Mouse (Mus musculus): ENCODE results near the gene Itih5. TPM values are rescaled to one million over a fixed set of nuclear protein-coding genes. Genes with fewer than 3 reads are reported as not detected.

The Itih5 gene
- polyA plus RNA-seq, 1 experiment from 2014 or later: 8.6 TPM

DNA sequence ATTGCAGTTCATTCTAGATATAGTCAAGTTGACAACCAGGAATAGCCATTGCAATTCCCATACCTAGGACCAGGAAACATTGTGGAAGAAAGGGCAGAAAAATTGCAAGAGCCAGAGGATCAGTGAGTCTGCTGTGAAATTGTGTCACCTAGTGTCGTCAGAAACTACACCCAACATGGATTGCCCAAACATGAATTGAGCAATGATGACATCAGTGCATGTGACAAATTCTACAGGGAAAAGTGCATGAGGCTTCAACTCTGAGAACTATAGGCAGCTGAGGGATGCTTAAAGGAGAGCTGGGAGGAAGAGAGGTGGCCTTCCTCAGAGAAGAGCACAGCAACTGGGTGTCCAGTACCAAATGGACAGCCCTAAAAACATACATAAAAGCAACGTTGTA is 16.1 kb upstream of the Itih5 start:
- Histone ChIP-seq H3K9me3 (no peaks in the 10 kb centered on the region), H3K4me1 (no peaks in the 10 kb centered on the region), H3K4me2 (replicated peaks) (no peak overlapping the region), H3K27ac (replicated peaks) (no peak overlapping the region), H3K4me3 (no peak overlapping the region), H3K27me3 (peaks cover 11% of the 10 kb centered on the region), H3K36me3 (no peaks in the 10 kb centered on the region), H3K9ac (replicated peaks) (no peak overlapping the region)
- 77% methylated on average over 2 of the region's 2 CpGs for WGBS
- ATAC-seq (ENCODE audit: low FRiP score, low read depth): no peak

DNA sequence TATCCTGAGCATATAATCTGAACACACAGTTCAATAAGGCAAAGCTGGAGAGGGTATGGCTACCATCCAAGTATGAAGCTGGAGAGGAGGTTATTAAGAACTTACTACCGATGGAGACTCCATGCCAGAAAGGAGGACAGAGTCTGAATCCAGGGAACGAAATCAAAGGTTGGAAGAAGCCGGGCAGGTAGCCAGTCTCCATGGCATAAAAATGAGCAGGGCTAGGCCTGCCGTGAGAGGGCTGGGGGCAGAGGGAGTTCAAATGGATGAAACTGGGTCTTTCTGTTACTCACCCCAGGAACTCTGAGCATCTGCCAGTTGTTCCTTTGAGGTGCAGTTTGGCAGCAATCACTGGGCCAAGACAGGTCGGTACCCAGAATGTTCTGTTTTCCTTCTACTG is 12.9 kb upstream of the Itih5 start:
- peaks cover 11% of the 10 kb centered on the region for H3K27me3 ChIP-seq
- H3K36me3 ChIP-seq: no peaks in the 10 kb centered on the region
- ATAC-seq (ENCODE audit: low FRiP score, low read depth): no peak
- no peak overlapping the region for H3K27ac ChIP-seq (replicated peaks)
- H3K4me3 ChIP-seq: no peak overlapping the region
- no peak overlapping the region for H3K4me2 ChIP-seq (replicated peaks)
- no peaks in the 10 kb centered on the region for H3K9me3 ChIP-seq
- WGBS: 85% methylated on average over 5 of the region's 5 CpGs
- H3K4me1 ChIP-seq: no peaks in the 10 kb centered on the region
- no peak overlapping the region for H3K9ac ChIP-seq (replicated peaks)

GRCm38 (mm10) chr2:10142472-10143454 is 10.6 kb upstream of the Itih5 start:
- Histone ChIP-seq H3K4me2 (replicated peaks) (no peak overlapping the region), H3K4me3 (no peak overlapping the region), H3K9ac (replicated peaks) (no peak overlapping the region), H3K36me3 (no peaks in the 10 kb centered on the region), H3K27me3 (peaks cover 11% of the 10 kb centered on the region), H3K27ac (replicated peaks) (no peak overlapping the region), H3K4me1 (no peaks in the 10 kb centered on the region), H3K9me3 (no peaks in the 10 kb centered on the region)
- peak; percentile 84 for ATAC-seq (ENCODE audit: low FRiP score, low read depth)
- 31% methylated on average over 8 of the region's 8 CpGs for WGBS

- no peaks in the 10 kb centered on the region for H3K36me3 ChIP-seq
- H3K4me2 ChIP-seq (replicated peaks): no peak overlapping the region
- H3K4me3 ChIP-seq: no peak overlapping the region
- H3K27ac ChIP-seq (replicated peaks): no peak overlapping the region
- H3K9me3 ChIP-seq: no peaks in the 10 kb centered on the region
- 71% methylated on average over 6 of the region's 6 CpGs for WGBS
- no peak for ATAC-seq (ENCODE audit: low FRiP score, low read depth)
- H3K9ac ChIP-seq (replicated peaks): no peak overlapping the region
- H3K27me3 ChIP-seq: peaks cover 9% of the 10 kb centered on the region
- no peaks in the 10 kb centered on the region for H3K4me1 ChIP-seq
Observed at GRCm38 (mm10) chr2:10145514-10145913, 7.9 kb upstream of the Itih5 start.

- no peak for ATAC-seq (ENCODE audit: low FRiP score, low read depth)
- Histone ChIP-seq H3K36me3 (no peaks in the 10 kb centered on the region), H3K27ac (replicated peaks) (no peak overlapping the region), H3K4me1 (no peaks in the 10 kb centered on the region), H3K9ac (replicated peaks) (no peak overlapping the region), H3K9me3 (no peaks in the 10 kb centered on the region), H3K4me3 (no peak overlapping the region), H3K27me3 (0 out of 2 replicates have a peak, but pooled peaks cover 3% of the 10 kb centered on the region), H3K4me2 (replicated peaks) (no peak overlapping the region)
- 80% methylated on average over 8 of the region's 8 CpGs for WGBS
Observed at GRCm38 (mm10) chr2:10147176-10147575, 6.2 kb upstream of the Itih5 start.

DNA sequence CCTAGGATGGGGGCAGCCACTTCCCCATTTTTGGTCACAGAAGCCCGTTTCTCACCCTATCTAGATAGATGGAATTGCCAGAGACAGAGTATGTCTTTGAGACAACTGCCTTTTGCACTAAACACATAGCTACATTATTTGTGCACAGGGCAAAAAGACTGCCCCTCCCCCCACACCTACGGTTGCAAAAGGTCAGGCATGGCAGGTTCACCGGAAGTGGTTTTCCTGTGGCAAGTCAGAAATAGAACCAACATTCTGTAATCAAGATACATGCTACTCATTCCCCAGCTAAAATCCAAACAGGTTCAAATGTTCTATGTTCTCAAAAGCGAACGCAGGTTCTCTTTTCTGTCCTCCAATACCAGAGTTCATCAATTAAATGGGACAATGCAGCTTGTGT is 781 bp upstream of the Itih5 start:
- Histone ChIP-seq H3K4me3 (no peak overlapping the region), H3K4me2 (replicated peaks) (no peak overlapping the region), H3K27me3 (0 out of 2 replicates have a peak, but pooled peaks cover 17% of the 10 kb centered on the region), H3K9ac (replicated peaks) (no peak overlapping the region), H3K36me3 (no peaks in the 10 kb centered on the region), H3K4me1 (peaks cover 13% of the 10 kb centered on the region; the same call in 1 of the 2 replicates), H3K9me3 (no peaks in the 10 kb centered on the region), H3K27ac (replicated peaks) (no peak overlapping the region)
- WGBS: 87% methylated on average over 5 of the region's 5 CpGs
- ATAC-seq (ENCODE audit: low FRiP score, low read depth): no peak

DNA sequence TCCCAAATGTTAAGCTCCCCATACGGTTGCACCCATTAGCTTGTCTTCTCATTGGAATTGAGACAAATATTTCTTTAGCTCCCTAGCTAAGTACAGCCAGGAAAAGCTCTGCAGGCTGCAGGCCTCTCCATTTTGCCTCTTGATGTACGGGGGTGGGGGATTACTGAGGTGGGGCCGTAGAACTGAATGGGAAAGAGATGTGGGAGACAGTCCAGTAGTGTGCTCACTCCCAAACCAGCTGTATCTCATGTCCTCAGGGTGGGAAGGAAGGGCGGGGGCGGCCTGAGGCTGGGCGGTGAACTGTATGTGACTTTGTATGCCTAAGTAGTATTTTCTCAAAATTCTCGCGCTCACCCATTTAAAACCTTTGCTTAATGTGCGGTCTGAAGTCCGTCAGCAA is 3.8 kb downstream of the Itih5 start:
- Histone ChIP-seq H3K4me1 (peaks cover 13% of the 10 kb centered on the region; the same call in 1 of the 2 replicates), H3K27ac (replicated peaks) (no peak overlapping the region), H3K4me2 (replicated peaks) (no peak overlapping the region), H3K27me3 (0 out of 2 replicates have a peak, but pooled peaks cover 14% of the 10 kb centered on the region), H3K36me3 (no peaks in the 10 kb centered on the region), H3K9me3 (no peaks in the 10 kb centered on the region), H3K4me3 (no peak overlapping the region), H3K9ac (replicated peaks) (no peak overlapping the region)
- 86% methylated on average over 10 of the region's 10 CpGs for WGBS
- ATAC-seq (ENCODE audit: low FRiP score, low read depth): no peak

DNA sequence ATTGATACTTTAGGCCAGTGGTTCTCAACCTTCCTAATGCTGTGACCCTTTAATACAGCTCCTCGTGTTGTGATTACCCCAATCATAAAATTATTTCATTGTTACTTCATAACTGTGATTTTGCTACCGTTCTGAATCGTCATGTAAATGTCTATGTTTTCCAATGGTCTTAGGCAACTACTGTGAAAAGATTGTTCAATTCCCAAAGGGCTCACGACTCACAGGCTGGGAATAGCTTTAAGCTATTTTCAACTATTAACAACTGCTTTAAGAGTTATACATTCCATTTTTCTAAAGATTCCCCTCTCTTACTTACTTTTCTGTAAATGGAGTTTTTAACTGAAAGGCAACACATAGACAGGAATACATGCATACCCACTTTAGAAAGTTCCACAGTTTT is 8.6 kb downstream of the Itih5 start:
- Histone ChIP-seq H3K4me2 (replicated peaks) (no peak overlapping the region), H3K9me3 (no peaks in the 10 kb centered on the region), H3K4me1 (no peaks in the 10 kb centered on the region), H3K36me3 (no peaks in the 10 kb centered on the region), H3K27me3 (no peaks in the 10 kb centered on the region), H3K27ac (replicated peaks) (no peak overlapping the region), H3K4me3 (no peak overlapping the region), H3K9ac (replicated peaks) (no peak overlapping the region)
- WGBS: 89% methylated on average over 4 of the region's 4 CpGs
- no peak for ATAC-seq (ENCODE audit: low FRiP score, low read depth)

- no peak for ATAC-seq (ENCODE audit: low FRiP score, low read depth)
- H3K4me1 ChIP-seq: no peaks in the 10 kb centered on the region
- H3K9me3 ChIP-seq: no peaks in the 10 kb centered on the region
- H3K4me3 ChIP-seq: no peak overlapping the region
- no peak overlapping the region for H3K9ac ChIP-seq (replicated peaks)
- no peak overlapping the region for H3K4me2 ChIP-seq (replicated peaks)
- no peak overlapping the region for H3K27ac ChIP-seq (replicated peaks)
- H3K27me3 ChIP-seq: no peaks in the 10 kb centered on the region
- WGBS: 78% methylated on average over 6 of the region's 6 CpGs
- H3K36me3 ChIP-seq: no peaks in the 10 kb centered on the region
Observed at GRCm38 (mm10) chr2:10166635-10167034, 13.3 kb downstream of the Itih5 start.

DNA sequence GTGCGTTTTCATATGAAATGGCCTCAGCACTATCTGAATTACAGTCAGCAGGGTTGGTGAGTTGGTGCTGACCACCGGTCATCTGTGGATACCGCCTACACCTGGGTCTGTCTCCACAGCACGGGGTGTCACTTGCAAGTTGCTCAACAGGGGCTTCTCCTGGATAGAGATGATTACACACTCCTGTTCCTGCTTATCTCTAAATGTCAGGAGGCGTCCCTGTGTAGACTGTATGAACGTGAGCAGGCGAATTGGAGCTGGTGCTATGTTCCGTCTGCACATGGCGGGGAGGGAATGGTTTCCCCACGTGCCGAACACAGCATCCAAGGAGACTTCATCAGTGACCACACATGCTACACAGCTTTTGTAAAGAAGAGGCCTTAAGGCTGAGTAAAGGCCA is 13.9 kb downstream of the Itih5 start:
- no peaks in the 10 kb centered on the region for H3K36me3 ChIP-seq
- no peak overlapping the region for H3K4me3 ChIP-seq
- no peaks in the 10 kb centered on the region for H3K9me3 ChIP-seq
- no peak overlapping the region for H3K9ac ChIP-seq (replicated peaks)
- H3K4me2 ChIP-seq (replicated peaks): no peak overlapping the region
- no peak overlapping the region for H3K27ac ChIP-seq (replicated peaks)
- no peaks in the 10 kb centered on the region for H3K27me3 ChIP-seq
- WGBS: 91% methylated on average over 11 of the region's 11 CpGs
- H3K4me1 ChIP-seq: no peaks in the 10 kb centered on the region
- no peak for ATAC-seq (ENCODE audit: low FRiP score, low read depth)

DNA sequence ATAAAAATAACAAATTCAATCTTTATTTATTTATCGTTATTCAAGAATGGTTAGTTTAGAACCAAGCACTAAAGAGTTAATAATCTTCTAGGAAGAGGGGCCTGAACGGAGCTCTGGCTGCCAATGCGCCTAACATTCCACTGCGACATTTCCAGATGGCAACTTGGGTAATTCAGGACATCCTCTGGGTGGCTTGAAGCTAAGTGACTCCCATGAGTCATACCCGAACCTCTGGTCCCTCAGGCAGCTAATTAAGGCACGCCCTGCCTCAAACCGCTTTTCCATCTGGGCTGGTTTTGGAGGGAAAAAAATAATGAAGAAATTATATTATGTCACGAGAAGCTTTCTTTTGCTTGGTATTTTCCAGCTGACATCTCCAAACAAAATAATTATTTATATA is 14.6 kb downstream of the Itih5 start:
- WGBS: 75% methylated on average over 8 of the region's 8 CpGs
- no peak overlapping the region for H3K9ac ChIP-seq (replicated peaks)
- H3K36me3 ChIP-seq: no peaks in the 10 kb centered on the region
- H3K4me2 ChIP-seq (replicated peaks): no peak overlapping the region
- no peak overlapping the region for H3K27ac ChIP-seq (replicated peaks)
- H3K4me3 ChIP-seq: no peak overlapping the region
- no peaks in the 10 kb centered on the region for H3K9me3 ChIP-seq
- no peaks in the 10 kb centered on the region for H3K4me1 ChIP-seq
- H3K27me3 ChIP-seq: no peaks in the 10 kb centered on the region
- no peak for ATAC-seq (ENCODE audit: low FRiP score, low read depth)

- no peaks in the 10 kb centered on the region for H3K27me3 ChIP-seq
- H3K4me3 ChIP-seq: no peak overlapping the region
- WGBS: 93% methylated on average over 16 of the region's 16 CpGs
- H3K9ac ChIP-seq (replicated peaks): no peak overlapping the region
- no peaks in the 10 kb centered on the region for H3K36me3 ChIP-seq
- no peak overlapping the region for H3K4me2 ChIP-seq (replicated peaks)
- H3K4me1 ChIP-seq: no peaks in the 10 kb centered on the region
- no peak for ATAC-seq (ENCODE audit: low FRiP score, low read depth)
- H3K27ac ChIP-seq (replicated peaks): no peak overlapping the region
- no peaks in the 10 kb centered on the region for H3K9me3 ChIP-seq
Observed at GRCm38 (mm10) chr2:10169991-10170390, 16.6 kb downstream of the Itih5 start.

Data from midbrain, embryonic 12.5 days (tissue).